Mouse (Mus musculus): ENCODE measurements around the gene Arl2.
"Not testable (repeated sequence)": the region's sequence is repeated elsewhere in the genome, so short reads cannot be mapped to it uniquely, and the experiment has no call there.

Gene Arl2

DNA sequence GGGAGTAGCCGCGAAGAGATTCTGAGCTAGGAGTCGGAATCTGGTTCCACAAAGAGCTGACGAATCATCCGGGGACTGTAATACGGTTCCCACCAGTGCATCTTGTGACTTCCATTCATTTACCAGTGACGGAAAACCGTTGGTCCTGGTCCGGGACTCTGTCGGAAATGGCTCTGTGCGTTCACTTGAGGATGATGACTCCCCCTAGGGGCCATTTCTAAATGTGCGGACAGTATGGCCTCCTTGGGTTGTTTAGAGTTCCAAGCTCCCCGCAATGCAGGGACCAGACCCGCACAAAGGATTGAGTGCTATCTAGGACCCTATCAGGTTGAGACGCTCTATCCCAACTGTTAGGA lies at the start of gene Arl2:
Gene Arl2 (minus strand): TSS at position 155 of the 356 bp plus-strand sequence.
- ATAC-seq (ENCODE audit: low TSS enrichment), result peak; percentile 78

DNA sequence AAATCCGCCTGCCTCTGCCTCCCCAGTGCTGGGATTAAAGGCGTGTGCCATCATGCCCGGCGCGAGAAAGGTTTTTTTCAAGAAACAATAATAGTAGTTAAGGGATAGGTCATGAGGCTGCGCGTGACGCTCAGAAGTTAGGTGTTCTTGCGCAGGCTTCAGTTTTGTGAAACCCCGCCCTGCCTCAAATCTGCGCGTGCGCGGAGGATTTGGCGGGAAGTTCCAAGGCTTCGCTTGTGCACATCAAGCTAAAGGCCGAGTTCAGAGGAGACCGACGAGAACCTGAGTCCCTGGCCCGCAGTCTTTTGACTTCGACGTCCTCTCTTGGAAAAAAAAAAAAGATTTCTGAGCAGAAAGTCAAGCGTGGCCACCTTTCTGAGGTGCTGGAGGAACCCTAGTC lies 42.8 kb upstream of the Arl2 start, which contains the start of gene Majin:
Gene Majin (plus strand): TSS at position 258 of the 400 bp plus-strand sequence.
- no peak for ATAC-seq (ENCODE audit: low TSS enrichment)

DNA sequence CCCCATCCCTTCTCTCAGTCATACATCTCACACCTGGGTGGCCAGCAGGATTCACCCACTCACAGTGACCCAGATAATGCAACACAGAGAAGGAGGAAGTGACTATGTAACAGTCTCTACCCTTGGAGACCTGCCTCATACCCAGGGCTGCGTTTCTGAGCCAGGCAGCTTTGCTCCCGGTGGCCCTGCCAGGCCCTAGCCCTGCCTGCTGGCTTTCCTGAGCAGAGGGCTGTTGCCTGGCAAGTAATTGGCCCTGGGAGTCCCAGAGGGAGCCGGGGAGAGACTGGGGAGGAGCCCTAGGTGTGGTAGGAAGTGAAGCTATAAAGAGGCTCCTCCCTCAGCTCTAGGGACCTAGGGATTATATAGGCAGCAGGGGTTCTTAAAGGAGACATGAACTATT lies 41.2 kb upstream of the Arl2 start:
- peak; percentile 55; the same call in 1 of the 2 replicates for ATAC-seq (ENCODE audit: low TSS enrichment)

DNA sequence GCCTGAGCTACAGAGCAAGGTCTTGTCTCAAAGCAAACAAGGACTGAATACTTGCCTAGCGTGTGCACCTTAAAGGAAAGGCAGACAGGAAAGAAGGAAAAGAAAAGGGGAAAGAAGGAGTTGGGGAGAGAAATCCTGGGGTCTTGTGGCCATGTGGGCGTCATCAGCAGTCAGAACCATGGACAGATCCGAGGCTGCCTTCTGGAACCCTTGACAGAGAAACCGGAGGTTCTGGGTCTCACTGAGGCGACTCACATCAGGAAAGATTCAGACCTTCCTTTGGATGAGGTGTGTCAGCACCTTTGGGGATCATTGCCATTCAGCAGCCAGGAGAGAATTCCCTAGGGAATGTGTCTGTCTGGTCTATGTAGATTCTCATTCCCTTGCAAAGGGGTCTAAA lies 40.3 kb upstream of the Arl2 start:
- no peak for ATAC-seq (ENCODE audit: low TSS enrichment)

DNA sequence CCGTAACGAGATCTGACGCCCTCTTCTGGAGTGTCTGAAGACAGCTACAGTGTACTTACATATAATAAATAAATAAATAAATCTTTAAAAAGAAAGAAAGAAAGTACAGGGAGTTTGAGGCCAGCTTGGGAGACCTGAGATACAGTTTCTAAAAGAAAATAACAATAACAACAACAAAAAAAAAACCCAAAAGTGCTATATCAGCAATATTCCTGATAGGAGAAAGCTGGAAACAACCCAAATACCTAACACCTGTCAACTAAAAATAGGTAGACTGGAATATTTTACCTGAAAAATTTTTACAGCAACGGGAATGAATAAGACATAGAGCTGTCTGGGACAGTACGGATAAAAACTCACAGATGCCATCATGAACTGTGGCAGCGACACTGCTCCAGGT lies 37.4 kb upstream of the Arl2 start:
- no peak for ATAC-seq (ENCODE audit: low TSS enrichment)

DNA sequence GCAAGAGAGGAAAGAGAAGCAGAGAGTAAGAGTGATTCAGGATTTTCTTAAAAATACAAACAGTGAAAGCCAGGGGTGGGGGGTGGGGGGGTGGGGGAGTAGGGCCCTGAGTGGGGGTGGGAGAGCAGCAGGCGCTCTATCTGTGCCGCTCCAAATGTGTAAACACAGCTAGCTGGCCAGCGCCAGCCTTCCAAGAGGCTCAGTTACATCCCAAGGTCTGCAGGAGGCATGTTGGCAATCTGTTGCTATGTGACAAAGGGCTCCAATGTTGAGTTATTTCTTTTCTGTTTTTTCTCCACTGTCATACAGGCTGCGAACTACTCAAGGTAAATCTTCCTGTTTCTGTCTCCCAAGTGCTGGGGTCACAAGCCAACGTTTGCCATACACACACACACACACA lies 33.4 kb upstream of the Arl2 start:
- ATAC-seq (ENCODE audit: low TSS enrichment), result no peak

DNA sequence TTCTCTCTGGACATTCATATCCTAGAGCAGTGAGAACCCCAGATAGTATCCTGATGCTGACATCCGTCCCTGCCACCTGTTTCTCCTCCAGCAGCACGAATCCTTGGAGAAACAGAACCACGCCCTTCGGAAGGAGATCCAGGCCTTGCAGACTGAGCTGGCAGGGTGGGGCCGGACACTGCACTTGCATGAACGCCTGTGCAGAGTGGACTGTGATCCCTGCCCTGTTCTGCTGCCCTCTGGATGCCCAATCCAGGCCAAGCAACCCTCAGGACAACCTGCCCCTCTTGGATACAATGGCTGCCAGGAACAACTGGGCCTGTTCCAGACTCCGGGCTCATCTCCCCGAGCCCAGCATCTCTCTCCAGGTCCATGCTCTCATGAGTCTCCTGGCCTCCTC lies 29.9 kb upstream of the Arl2 start:
- no peak for ATAC-seq (ENCODE audit: low TSS enrichment)

DNA sequence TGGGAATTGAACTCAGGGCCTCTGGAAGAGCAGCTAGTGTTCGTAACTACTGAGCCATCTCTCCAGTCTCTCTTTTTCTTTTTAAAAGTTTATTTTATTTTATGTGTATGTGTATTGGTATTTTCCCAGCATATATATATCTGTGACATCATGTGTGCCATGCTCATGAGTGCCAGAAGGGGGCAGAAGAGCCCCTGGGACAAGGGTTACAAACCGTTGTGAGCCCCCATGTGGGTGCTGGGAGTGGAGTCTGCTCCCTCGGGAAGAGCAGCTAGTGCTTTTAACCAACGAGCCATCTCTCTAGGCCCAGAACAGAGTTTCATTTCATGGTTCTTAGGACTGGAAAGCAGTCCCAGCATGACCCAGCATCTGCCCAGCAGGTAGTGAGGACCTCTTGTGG lies 25.4 kb upstream of the Arl2 start:
- ATAC-seq (ENCODE audit: low TSS enrichment), result no peak

DNA sequence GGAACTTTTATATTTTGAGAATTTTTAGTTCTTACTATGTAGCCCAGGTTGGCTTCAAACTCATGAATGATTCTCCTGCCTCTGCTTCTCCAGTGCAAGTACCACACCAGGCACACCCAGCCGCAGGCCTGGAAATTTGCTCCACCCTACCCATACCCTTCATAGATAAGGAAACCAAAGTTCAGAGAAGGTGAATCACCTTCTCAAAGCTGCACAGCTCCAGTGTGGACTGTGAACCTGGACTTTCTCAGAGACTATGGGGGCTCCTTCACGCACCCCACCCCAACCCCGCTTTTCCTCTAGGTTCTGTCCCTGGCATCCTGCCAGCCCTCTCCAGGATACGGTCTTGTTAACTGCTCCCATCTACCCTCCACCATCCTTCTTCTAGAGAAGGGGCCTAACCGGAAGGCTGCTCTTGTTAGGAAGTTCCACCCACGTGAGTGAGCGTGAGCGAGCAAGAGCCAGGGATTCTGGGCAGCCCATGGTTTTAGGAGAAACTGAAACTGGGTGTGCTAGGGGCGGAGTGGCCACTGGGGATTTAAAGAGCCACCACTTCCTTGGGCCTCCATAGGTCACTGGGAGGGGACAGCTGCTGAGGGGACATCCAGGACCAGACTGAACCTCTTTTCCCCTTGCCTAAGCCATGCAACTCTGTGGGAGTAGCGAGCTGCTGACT lies 22.7 kb upstream of the Arl2 start:
- no peak for ATAC-seq (ENCODE audit: low TSS enrichment)

DNA sequence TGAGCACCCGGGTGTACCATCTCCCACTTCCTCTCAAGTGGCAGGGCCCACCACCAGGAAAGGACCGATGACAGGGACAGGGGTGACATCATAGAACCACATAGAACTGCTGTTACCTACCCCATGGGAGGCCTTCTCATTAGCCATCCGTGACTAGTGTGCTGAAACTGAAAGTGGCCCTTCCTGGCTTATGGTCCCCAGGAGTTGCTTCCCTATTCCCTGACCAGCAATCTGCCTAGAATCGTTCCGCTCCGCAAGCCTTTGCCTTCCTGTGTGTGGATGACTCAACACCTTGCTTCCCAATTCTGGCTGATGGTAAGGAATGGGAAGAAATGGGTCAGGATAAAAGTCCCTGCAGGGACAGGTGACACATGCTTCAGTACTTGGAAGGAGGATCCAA lies 15.9 kb upstream of the Arl2 start:
- ATAC-seq (ENCODE audit: low TSS enrichment), result no peak

DNA sequence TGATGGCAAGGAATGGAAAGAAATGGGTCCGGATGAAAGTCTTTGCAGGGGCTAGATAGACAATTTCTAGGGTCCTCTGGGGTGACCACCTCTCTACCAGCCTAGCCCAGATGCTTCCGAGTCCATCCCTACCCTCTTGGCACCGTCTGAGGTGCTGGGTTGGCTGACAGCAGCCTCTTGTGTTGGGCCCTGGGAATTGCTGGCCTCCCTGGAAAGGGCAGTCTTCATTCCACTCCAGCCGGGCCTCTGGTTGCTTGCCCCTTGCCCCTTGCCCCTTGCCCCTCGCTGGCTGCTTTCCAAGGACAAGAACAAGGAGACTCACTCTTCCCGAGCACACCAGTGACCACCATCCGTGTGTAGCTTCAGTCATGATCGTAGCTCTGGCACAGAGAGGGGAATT lies 15.0 kb upstream of the Arl2 start:
- ATAC-seq (ENCODE audit: low TSS enrichment), result no peak

DNA sequence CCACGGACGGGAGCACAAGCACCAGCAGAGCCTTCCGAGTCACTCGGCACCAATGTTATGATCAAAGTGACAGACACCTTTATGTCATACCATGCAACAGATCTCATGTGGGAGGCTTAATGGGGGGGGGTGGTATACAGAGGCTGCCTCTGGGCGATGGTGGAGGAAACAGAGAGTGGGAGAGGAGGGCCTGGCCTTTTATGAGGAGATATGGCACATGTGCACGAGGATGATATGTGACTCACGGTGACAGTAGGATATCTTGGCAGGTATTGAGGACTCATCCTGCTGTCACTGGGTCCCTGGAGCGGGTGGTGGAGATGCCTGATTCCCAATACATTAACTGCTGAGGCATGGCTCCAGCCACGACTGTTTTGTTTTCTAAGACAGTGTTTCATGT lies 13.8 kb upstream of the Arl2 start:
- ATAC-seq (ENCODE audit: low TSS enrichment), result no peak

DNA sequence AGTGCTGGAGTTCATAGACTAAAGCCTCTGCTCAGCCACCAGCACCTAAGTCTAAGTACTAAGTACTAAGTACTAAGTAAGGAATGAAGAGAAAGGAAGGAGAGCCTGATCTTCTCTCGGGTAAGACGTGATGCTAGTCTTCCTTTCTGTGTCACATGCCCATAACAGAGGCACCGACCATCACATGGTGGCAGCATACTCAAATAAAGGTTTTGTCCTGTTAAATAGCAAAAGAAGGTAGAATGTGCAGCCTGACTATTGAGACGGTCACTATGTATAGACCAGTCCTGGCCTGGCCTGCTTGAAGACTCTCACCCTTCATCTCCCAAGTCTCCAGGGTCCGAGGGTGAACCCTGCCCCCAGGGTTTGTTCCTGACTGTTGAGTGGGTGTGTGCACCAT lies 3.5 kb upstream of the Arl2 start:
- no peak for ATAC-seq (ENCODE audit: low TSS enrichment)

DNA sequence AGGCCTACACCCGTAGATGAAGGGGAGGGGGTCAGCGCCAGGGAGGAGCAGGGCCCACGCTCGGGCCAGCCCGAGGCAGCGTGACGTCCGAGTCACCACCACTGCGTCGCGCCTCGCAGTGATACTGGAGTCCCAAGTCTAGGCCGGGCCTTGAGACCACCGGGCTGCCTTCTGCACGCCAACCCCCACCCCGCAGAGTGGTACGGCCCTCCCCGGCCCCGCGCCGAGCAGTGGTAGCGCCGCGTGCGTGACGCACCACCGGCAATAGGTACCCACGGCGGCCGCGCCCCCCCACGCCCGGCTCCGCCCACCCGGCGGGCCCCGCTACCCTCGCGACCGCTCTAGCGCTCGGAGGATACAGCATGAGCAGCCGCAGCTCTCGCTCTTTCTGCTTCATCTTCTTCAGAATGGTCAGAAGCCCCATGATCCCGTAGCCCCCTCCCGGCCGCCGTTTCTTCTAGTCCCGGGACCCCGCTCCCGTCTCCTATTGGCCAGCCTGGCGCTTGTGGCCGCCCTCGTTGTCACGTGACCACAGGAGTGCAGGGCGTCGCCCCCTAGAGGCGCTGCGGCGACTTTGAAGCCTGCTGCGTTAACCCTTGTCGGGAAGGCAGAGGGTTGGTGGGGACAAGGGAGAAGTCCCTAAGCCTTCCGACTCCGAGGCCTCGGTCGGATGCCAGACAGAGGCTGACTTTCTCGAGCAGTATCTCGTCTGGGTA lies 512 bp downstream of the Arl2 start, which contains the start of gene Batf2:
Gene Batf2 (plus strand): TSS at position 306 of the 716 bp plus-strand sequence.
- peak; percentile 87 for ATAC-seq (ENCODE audit: low TSS enrichment)

DNA sequence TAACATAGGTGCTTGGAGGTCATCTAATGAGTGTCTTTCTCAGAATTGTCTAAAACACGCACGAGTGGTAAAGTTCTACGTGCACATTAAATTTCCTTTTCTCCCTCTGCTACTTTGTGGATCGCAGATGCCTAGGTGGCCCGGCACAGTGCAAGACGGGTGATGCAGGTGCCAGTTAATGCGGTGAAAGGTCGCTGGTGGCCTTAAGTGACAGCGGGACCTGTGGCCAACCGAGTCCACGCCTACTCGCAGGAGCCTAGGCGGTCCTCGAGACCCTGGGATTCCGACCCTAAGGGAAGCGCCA lies 1.0 kb downstream of the Arl2 start:
- no peak for ATAC-seq (ENCODE audit: low TSS enrichment)

DNA sequence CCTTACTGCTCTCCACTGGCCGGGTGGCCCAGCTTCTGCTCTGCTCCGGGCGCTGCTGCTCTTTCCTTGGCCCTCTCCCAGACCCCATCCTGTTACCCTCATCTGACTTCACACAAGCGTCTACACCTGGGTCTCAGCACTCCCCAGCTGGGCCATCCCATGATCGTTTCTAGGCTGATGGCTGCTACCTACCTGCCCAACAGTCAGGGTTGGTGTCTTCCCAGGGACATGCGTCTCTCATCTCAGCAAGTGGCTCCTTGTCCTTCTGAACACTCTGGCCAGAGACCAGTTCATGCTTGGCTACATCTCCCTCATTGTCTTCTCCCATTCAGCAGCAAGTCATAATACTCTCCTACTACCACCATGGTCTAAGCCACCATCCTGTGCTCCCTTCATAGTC lies 1.6 kb downstream of the Arl2 start:
- ATAC-seq (ENCODE audit: low TSS enrichment), result no peak

DNA sequence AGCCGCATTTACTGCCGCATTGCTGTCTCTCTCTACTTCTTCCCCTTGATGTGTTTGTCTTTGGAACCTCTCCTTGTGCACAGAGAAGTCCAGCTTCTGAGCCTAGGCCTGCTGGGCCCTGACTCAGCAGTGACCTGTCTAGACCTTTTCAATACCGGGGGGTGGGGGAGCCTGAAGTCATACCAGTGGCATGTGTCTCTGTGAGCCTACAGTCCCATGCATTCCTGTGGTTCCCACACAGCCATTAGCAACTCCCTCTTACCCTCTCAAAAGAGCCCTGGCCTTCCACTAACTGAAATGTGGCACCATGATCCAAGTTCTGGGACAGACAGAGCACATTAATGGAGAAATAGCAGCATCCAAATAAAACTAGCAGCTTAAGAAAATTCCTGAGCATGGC lies 5.0 kb downstream of the Arl2 start:
- no peak for ATAC-seq (ENCODE audit: low TSS enrichment)

DNA sequence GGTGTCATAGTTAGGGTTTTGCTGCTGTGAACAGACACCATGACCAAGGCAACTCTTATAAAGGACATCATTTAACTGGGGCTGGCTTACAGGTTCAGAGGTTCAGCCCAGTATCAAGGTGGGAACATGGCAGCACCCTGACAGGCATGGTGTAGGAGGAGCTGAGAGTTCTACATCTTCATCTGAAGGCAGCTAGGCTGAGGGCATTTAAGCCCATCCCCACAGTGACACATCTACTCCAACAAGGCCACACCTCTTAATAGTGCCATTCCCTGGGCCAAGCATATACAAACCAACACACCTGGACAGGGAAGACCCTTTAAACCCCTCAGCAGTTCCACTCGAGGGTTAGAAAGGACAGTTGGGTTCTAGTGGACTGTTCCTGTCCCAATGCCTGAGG lies 8.2 kb downstream of the Arl2 start:
- not testable (repeated sequence) for ATAC-seq (ENCODE audit: low TSS enrichment)

DNA sequence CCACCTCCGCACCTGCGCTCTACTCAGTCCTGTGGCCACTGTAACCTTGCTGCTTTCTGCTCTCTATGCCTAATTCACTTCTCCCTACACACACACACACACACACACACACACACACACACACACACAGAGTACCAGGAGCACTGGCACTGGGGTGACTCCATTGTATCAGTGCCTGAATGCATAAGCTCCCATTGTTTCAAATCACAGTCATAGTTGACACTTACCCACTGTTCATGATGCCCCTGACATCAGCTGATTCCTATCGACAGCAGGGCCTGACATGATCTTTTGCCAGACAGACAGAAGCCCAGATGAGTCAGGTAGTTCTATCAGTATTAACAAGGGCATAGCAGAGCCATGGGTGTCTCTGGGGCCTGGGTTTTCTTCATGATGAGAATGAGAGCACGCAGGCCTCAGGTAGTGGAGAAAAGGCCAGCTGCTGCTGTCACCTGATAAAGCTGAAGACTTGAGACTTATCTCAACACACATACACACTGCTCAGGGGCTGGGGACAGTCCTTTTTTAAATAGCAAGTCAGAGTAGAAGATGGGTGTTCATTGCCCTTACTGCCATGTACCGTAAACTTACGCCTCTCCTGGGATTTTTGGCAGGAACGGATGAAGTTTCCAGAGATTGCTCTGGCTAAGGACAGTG lies 9.0 kb downstream of the Arl2 start:
- no peak for ATAC-seq (ENCODE audit: low TSS enrichment)

DNA sequence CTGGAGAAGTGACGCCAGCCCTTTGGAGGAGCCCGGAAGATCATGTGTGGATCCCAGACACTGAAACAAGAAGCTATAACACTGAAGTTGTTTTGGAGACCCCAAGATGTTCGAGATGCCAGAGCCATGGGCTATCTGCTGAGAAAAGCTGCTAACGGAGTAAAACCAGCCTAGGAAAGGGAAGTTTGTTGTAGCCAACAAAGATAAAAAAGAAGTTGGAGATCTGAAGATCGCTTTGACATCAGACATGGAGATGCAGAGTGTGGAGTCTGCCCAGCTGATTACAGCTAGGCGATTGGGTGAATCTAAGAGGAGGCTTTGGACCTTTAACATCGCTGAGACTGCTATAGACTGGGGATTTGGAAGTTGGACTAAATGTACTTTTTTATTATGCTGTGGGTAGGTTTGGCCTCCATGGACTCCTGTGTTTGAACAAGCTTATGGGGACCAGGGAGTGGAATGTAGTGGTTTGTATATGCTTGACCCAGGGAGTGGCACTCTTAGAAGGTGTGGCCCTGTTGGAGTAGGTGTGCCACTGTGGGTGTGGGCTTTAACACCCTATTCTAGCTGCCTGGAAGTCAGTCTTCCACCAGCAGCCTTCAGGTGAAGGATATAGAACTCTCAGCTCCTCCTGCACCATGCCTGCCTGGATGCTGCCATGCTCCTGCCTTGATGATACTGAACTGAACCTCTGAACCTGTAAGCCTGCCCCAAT lies 10.8 kb downstream of the Arl2 start:
- ATAC-seq (ENCODE audit: low TSS enrichment), result not testable (repeated sequence)

DNA sequence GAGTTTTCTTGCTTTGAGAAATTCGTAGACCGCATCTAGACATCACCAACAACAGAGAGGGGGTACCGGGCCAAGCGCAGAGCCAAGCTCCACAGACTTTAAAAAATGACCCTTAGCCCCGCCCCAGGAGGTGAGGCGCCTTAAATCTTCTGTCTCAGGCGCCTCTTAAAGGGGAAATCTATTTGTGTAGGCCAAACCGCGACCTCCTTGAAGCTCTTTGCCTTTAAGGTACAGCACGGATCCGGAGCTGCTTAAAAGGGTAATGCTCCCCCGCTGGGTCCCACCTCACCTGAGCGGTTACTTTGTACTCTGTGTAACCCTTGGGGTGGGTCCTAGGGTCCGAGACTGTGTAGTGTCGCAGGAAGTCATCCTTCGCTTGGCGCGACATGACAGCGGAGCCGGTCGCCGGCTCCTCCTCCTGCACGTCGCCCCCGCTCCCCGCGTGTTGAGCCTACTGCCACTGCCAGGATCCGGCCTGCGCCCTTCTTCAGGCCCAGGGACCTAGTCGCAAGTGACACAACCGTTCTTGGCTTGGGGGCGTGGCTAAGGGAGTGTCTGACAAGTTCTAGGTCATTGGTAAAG lies 13.5 kb downstream of the Arl2 start, which contains the start of gene Snx15:
Gene Snx15 (minus strand): TSS at position 545 of the 582 bp plus-strand sequence.
- ATAC-seq (ENCODE audit: low TSS enrichment), result peak; percentile 96
